Mouse (Mus musculus): ENCODE data around the gene Olfr1441.

The Olfr1441 gene

GRCm38 (mm10) chr19:12417361-12417760, at the start of gene Olfr1441:
Gene Olfr1441, plus strand, starts transcription at chr19:12417433.
- DNase-seq (ENCODE audit: low read depth), result no peak

- DNase-seq (ENCODE audit: low read depth), result no peak
Observed at GRCm38 (mm10) chr19:12373004-12373403, 44.2 kb upstream of the Olfr1441 start.

GRCm38 (mm10) chr19:12374465-12375025, 42.7 kb upstream of the Olfr1441 start:
- DNase-seq (ENCODE audit: low read depth), result no peak

GRCm38 (mm10) chr19:12386979-12387378, 30.3 kb upstream of the Olfr1441 start, which contains the start of gene Olfr1440:
Gene Olfr1440, plus strand, starts transcription at chr19:12387279.
- no peak for DNase-seq (ENCODE audit: low read depth)

- no peak for DNase-seq (ENCODE audit: low read depth)
Observed at GRCm38 (mm10) chr19:12413737-12414136, 3.5 kb upstream of the Olfr1441 start.

- DNase-seq (ENCODE audit: low read depth), result no peak
Observed at GRCm38 (mm10) chr19:12418312-12418711, 1.1 kb downstream of the Olfr1441 start.

GRCm38 (mm10) chr19:12420555-12420954, 3.3 kb downstream of the Olfr1441 start:
- DNase-seq (ENCODE audit: low read depth), result no peak

GRCm38 (mm10) chr19:12421680-12422079, 4.4 kb downstream of the Olfr1441 start:
- no peak for DNase-seq (ENCODE audit: low read depth)

- DNase-seq (ENCODE audit: low read depth), result no peak
Observed at GRCm38 (mm10) chr19:12427101-12427500, 9.9 kb downstream of the Olfr1441 start.

GRCm38 (mm10) chr19:12427605-12428004, 10.4 kb downstream of the Olfr1441 start, which contains the start of gene Pfpl:
Gene Pfpl, plus strand, starts transcription at chr19:12427905.
- DNase-seq (ENCODE audit: low read depth), result no peak

GRCm38 (mm10) chr19:12433033-12433432, 15.8 kb downstream of the Olfr1441 start:
- DNase-seq (ENCODE audit: low read depth), result peak; percentile 38

- DNase-seq (ENCODE audit: low read depth), result no peak
Observed at GRCm38 (mm10) chr19:12435011-12435416, 17.8 kb downstream of the Olfr1441 start.

GRCm38 (mm10) chr19:12435750-12436524, 18.7 kb downstream of the Olfr1441 start:
- DNase-seq (ENCODE audit: low read depth), result no peak

- no peak for DNase-seq (ENCODE audit: low read depth)
Observed at GRCm38 (mm10) chr19:12439581-12439980, 22.3 kb downstream of the Olfr1441 start.

GRCm38 (mm10) chr19:12440103-12440725, 23.0 kb downstream of the Olfr1441 start:
- no peak for DNase-seq (ENCODE audit: low read depth)

- no peak for DNase-seq (ENCODE audit: low read depth)
Observed at GRCm38 (mm10) chr19:12442560-12442959, 25.3 kb downstream of the Olfr1441 start.

- no peak for DNase-seq (ENCODE audit: low read depth)
Observed at GRCm38 (mm10) chr19:12445014-12445413, 27.8 kb downstream of the Olfr1441 start.

- DNase-seq (ENCODE audit: low read depth), result no peak
Observed at GRCm38 (mm10) chr19:12457401-12458066, 40.3 kb downstream of the Olfr1441 start.

- no peak for DNase-seq (ENCODE audit: low read depth)
Observed at GRCm38 (mm10) chr19:12459516-12459915, 42.3 kb downstream of the Olfr1441 start.

- no peak for DNase-seq (ENCODE audit: low read depth)
Observed at GRCm38 (mm10) chr19:12460282-12461249, 43.3 kb downstream of the Olfr1441 start, which contains the start of gene Mpeg1. Gene Mpeg1, plus strand, starts transcription at chr19:12460779.

All from fibroblast of lung, adult 2 months (primary cell).